Mouse (Mus musculus): ENCODE measurements at regions not wholly inside any gene's neighbourhood (a gene's known extent, or its start where the extent isn't known, plus 50 kb on each side); places are given as distances from the start of the nearest gene placed in this dataset.
"Not testable (repeated sequence)": the region's sequence is repeated elsewhere in the genome, so short reads cannot be mapped to it uniquely, and the experiment has no call there.

DNA sequence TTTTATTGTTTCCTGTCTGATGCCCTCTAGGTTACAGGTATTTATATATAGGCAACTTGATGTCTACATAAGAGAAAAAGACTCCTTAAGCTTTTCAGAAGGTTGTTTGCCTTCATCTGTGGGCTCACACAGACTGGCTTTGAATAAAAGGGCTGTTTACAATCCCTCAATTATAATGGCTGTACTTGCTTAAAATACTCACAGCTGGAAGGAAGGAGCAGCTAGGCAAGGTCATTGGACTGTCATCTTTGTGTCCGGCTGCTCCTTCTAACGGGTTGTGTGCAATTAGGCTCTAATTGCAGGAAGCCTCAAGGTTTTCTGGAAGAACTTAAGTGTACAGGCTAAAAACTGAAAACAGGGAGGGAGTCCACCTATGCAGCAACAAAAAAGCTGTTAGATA is 103.8 kb upstream of the Thpo start:
- 73% methylated on average over 2 of the region's 2 CpGs for WGBS
- no peak for DNase-seq (ENCODE audit: low read depth in 1 of 2, low spot score in 2 of 2)
- TF ChIP-seq POLR2A (IDR thresholded peaks at IDR 0.05; ENCODE audit: low read depth, low read length), result no peak
- TF ChIP-seq CTCF (IDR thresholded peaks at IDR 0.05; ENCODE audit: extremely low read depth, insufficient read depth, insufficient read length, insufficient replicate concordance), result no peak
- no peak overlapping the region for H3K4me3 ChIP-seq (ENCODE audit: extremely low read depth, insufficient read depth, insufficient read length)
- H3K27me3 ChIP-seq (ENCODE audit: control insufficient read depth, insufficient read depth, low read length), result no peaks in the 10 kb centered on the region
- no peak overlapping the region for H3K27ac ChIP-seq (ENCODE audit: insufficient read depth, low read length)
- H3K4me1 ChIP-seq (ENCODE audit: control insufficient read depth, insufficient read depth, insufficient read length), result no peaks in the 10 kb centered on the region
- no peaks in the 10 kb centered on the region for H3K36me3 ChIP-seq (ENCODE audit: control insufficient read depth, insufficient read depth, low read length)

DNA sequence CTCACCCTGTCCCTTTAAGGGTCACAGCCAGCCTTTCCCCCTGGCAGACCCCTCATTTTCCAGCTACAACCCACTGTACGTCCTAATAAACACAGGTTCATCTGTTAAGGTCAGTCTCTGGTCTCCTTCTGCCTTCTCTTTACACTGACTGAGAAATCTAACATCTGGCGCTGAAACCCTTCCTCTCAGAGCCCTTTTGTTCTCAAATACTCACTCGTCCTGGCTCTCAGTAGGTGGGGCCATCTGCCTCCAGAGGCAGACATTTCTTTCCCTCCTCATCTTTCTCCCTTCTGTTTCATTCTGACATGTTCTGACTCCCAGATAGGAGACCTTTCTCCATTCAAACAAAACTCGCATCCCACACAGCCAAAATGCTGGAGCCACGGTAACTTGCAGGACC is 102.6 kb upstream of the Thpo start:
- DNase-seq (ENCODE audit: low read depth in 1 of 2, low spot score in 2 of 2), result no peak
- Histone ChIP-seq H3K27ac (ENCODE audit: insufficient read depth, low read length) (no peak overlapping the region), H3K4me1 (ENCODE audit: control insufficient read depth, insufficient read depth, insufficient read length) (no peaks in the 10 kb centered on the region), H3K36me3 (ENCODE audit: control insufficient read depth, insufficient read depth, low read length) (no peaks in the 10 kb centered on the region), H3K27me3 (ENCODE audit: control insufficient read depth, insufficient read depth, low read length) (no peaks in the 10 kb centered on the region), H3K4me3 (ENCODE audit: extremely low read depth, insufficient read depth, insufficient read length) (no peak overlapping the region)
- WGBS, result 83% methylated on average over 5 of the region's 5 CpGs
- TF ChIP-seq POLR2A (IDR thresholded peaks at IDR 0.05; ENCODE audit: low read depth, low read length) (no peak), CTCF (IDR thresholded peaks at IDR 0.05; ENCODE audit: extremely low read depth, insufficient read depth, insufficient read length, insufficient replicate concordance) (no peak)

DNA sequence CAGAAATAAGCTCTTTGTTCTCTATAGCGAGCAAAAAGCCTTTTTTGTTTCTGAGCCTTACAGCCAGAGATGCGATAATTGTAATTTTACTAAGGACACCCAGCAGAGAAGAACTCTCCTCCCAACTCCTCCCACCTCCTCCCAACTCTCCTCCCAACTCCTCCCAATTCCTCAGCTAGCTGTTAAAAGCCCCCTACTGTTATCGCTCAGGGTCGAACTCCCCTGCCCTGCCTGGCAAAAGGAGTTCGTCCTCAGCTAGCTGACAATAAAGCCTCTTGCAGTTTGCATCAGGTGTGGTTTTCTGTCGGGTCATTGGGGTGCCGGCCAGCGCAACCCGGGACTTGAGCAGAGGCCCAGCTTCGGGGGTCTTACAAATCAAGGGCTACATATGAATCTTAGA is 99.5 kb upstream of the Thpo start:
- not testable (repeated sequence) for H3K36me3 ChIP-seq (ENCODE audit: control insufficient read depth, insufficient read depth, low read length); H3K27ac ChIP-seq (ENCODE audit: insufficient read depth, low read length); H3K4me1 ChIP-seq (ENCODE audit: control insufficient read depth, insufficient read depth, insufficient read length); H3K4me3 ChIP-seq (ENCODE audit: extremely low read depth, insufficient read depth, insufficient read length); H3K27me3 ChIP-seq (ENCODE audit: control insufficient read depth, insufficient read depth, low read length); DNase-seq (ENCODE audit: low read depth in 1 of 2, low spot score in 2 of 2)
- WGBS, result 89% methylated on average over 10 of the region's 10 CpGs

DNA sequence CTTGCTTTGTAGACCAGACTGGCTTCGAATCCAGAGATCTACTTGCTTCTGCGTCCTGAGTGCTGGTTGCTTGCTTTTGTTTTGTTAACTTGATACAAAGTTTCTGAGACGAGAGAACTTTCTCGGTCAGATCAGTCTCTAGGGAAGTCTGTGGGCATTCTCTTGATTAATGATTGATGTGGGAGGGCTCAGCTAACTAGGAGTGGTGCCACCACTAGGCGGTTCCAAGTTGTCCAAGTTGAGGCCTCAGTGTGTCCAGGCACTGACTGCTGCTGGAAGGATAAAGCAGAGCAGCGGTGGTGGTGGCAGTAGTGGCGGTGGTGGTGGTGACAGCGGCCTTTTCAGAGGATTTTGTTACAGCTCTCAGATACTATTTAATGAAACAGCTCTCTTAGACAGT is 99.0 kb upstream of the Thpo start:
- H3K4me3 ChIP-seq (ENCODE audit: extremely low read depth, insufficient read depth, insufficient read length), result no peak overlapping the region
- 85% methylated on average over 8 of the region's 8 CpGs for WGBS
- H3K27ac ChIP-seq (ENCODE audit: insufficient read depth, low read length), result no peak overlapping the region

DNA sequence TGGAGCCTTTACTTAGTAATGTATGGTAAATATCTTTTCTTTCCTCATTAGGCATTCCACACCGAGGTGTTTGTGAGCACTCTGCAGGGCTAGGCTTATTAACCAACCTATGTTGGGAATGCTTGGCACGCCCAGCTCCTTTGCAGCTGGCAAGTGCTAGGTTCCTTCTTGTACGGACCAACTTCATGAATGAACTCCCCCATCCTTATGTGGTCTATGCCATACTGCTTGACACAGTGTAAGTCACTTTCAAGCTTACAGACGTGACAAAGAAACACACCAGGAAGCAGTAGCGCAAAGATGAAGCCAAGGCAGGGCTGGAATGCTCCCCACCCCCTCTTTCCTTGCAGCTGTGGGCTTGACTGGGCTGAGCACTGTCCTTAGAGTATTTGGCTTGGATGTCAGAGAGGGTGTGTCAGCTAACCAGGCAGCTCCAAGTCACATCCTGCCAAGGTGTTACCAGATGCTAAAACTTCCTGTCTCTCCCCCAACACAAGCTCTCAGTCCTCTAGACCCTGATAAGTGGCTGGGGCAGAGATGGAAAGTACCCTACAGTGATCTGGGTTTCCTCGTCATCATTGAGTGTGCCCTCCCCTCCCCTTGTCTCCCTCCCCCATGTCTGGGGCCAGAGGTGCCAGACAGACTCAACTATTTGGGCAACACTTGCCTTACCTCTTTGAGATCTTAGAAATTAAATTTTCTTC is 95.6 kb upstream of the Thpo start:
- H3K36me3 ChIP-seq (ENCODE audit: control insufficient read depth, insufficient read depth, low read length), result no peaks in the 10 kb centered on the region
- peaks cover 2% of the 10 kb centered on the region; the same call in 1 of the 2 replicates for H3K4me1 ChIP-seq (ENCODE audit: control insufficient read depth, insufficient read depth, insufficient read length)
- DNase-seq (ENCODE audit: low read depth in 1 of 2, low spot score in 2 of 2), result no peak
- H3K4me3 ChIP-seq (ENCODE audit: extremely low read depth, insufficient read depth, insufficient read length), result peak overlapping the region; percentile 8; the same call in 1 of the 2 replicates
- WGBS, result 56% methylated on average over 6 of the region's 6 CpGs
- peak overlapping the region; percentile 50; the same call in 1 of the 2 replicates for H3K27ac ChIP-seq (ENCODE audit: insufficient read depth, low read length)
- no peaks in the 10 kb centered on the region for H3K27me3 ChIP-seq (ENCODE audit: control insufficient read depth, insufficient read depth, low read length)
- TF ChIP-seq CTCF (IDR thresholded peaks at IDR 0.05; ENCODE audit: extremely low read depth, insufficient read depth, insufficient read length, insufficient replicate concordance) (no peak), POLR2A (IDR thresholded peaks at IDR 0.05; ENCODE audit: low read depth, low read length) (no peak)

More for the DNA sequence above, 99.0 kb upstream of the Thpo start:
- H3K36me3 ChIP-seq (ENCODE audit: control insufficient read depth, insufficient read depth, low read length), result no peaks in the 10 kb centered on the region
- peaks cover 2% of the 10 kb centered on the region; the same call in 1 of the 2 replicates for H3K4me1 ChIP-seq (ENCODE audit: control insufficient read depth, insufficient read depth, insufficient read length)
- DNase-seq (ENCODE audit: low read depth in 1 of 2, low spot score in 2 of 2), result no peak
- H3K27me3 ChIP-seq (ENCODE audit: control insufficient read depth, insufficient read depth, low read length), result no peaks in the 10 kb centered on the region
- TF ChIP-seq CTCF (IDR thresholded peaks at IDR 0.05; ENCODE audit: extremely low read depth, insufficient read depth, insufficient read length, insufficient replicate concordance), result no peak
- no peak for TF ChIP-seq POLR2A (IDR thresholded peaks at IDR 0.05; ENCODE audit: low read depth, low read length)

DNA sequence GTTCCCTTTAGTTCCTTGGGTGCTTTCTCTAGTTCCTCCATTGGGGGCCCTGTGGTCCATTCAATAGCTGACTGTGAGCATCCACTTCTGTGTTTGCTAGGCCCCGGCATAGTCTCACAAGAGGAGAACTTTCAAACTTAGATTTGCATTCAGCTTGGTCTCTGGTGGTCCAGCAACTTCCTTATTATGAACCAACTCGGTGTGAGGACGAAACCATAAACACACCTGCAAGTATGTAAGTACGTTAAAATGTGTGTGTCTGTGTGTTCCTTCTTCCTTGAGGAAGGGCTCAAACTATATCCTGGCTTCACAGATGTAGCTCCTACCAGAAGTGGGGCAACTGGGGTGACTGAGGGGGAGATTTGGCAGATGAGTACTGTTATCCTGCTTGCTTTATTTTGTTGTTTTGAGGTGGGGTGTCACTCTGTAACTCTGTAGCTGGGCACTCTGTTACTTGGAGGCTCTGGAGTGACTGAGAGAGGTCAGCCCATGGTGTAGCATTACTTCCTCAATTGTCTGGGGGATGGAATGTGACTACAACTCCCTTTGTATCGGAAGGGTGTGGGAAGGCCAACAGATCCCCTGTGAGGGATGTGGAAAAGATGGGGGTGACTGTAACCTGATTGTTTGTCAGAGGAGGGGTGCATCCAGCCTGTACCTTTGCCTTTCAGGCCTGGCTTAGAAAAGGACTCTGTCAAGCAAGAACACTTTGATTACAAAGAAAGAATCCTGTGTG is 94.9 kb upstream of the Thpo start:
- no peak overlapping the region for H3K4me3 ChIP-seq (ENCODE audit: extremely low read depth, insufficient read depth, insufficient read length)
- H3K4me1 ChIP-seq (ENCODE audit: control insufficient read depth, insufficient read depth, insufficient read length), result peaks cover 2% of the 10 kb centered on the region; the same call in 1 of the 2 replicates
- no peaks in the 10 kb centered on the region for H3K36me3 ChIP-seq (ENCODE audit: control insufficient read depth, insufficient read depth, low read length)
- peak overlapping the region; percentile 50; the same call in 1 of the 2 replicates for H3K27ac ChIP-seq (ENCODE audit: insufficient read depth, low read length)
- H3K27me3 ChIP-seq (ENCODE audit: control insufficient read depth, insufficient read depth, low read length), result no peaks in the 10 kb centered on the region
- no peak for DNase-seq (ENCODE audit: low read depth in 1 of 2, low spot score in 2 of 2)
- WGBS, result 47% methylated on average over 5 of the region's 5 CpGs
- no peak for TF ChIP-seq CTCF (IDR thresholded peaks at IDR 0.05; ENCODE audit: extremely low read depth, insufficient read depth, insufficient read length, insufficient replicate concordance)
- no peak for TF ChIP-seq POLR2A (IDR thresholded peaks at IDR 0.05; ENCODE audit: low read depth, low read length)

DNA sequence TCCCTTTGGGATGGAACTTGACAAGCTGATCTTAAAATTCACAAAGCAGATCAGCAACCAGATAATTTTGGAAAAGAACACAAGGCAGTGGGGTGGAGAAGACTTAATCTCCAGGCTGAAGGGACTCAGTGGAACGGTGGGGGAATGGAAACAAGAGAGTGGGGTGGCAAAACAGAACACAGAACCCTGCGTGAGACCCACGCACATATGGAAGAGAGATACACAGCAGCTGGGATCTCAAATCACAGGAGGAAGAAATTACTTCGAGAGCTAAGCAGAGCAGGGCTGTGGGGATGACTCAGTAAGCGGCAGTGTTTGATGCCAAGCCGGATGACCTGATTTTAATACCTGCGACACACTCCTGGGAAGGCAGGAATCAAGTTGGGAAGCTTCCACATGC is 89.9 kb upstream of the Thpo start:
- no peaks in the 10 kb centered on the region for H3K4me1 ChIP-seq (ENCODE audit: control insufficient read depth, insufficient read depth, insufficient read length)
- H3K4me3 ChIP-seq (ENCODE audit: extremely low read depth, insufficient read depth, insufficient read length), result no peak overlapping the region
- WGBS, result 87% methylated on average over 7 of the region's 7 CpGs
- H3K27me3 ChIP-seq (ENCODE audit: control insufficient read depth, insufficient read depth, low read length), result no peaks in the 10 kb centered on the region
- H3K27ac ChIP-seq (ENCODE audit: insufficient read depth, low read length), result no peak overlapping the region
- no peak for DNase-seq (ENCODE audit: low read depth in 1 of 2, low spot score in 2 of 2)
- TF ChIP-seq POLR2A (IDR thresholded peaks at IDR 0.05; ENCODE audit: low read depth, low read length), result no peak
- no peak for TF ChIP-seq CTCF (IDR thresholded peaks at IDR 0.05; ENCODE audit: extremely low read depth, insufficient read depth, insufficient read length, insufficient replicate concordance)
- H3K36me3 ChIP-seq (ENCODE audit: control insufficient read depth, insufficient read depth, low read length), result no peaks in the 10 kb centered on the region
